Mouse (Mus musculus) testis, adult 2 months (tissue): ENCODE results near the gene Taf3.

ENCODE experiments used
- CTCF ChIP-seq: fragments of 200-500 bp; IDR thresholded peaks from 2 replicates; pipeline ENCODE4 v1.5.1; 2012; ENCODE audit warnings: low read depth, mild to moderate bottlenecking, inconsistent platforms, low read length, moderate library complexity; ENCODE audit not compliant: control insufficient read depth, insufficient read depth, insufficient replicate concordance
- POLR2A ChIP-seq: fragments of 200-500 bp; IDR thresholded peaks from 2 replicates; pipeline ENCODE4 v1.6.1; 2012; ENCODE audit warnings: low read depth, mild to moderate bottlenecking, inconsistent platforms, low read length, moderate library complexity; ENCODE audit not compliant: control insufficient read depth

- TF ChIP-seq CTCF (no peak), POLR2A (no peak)
Observed at GRCm38 (mm10) chr2:10074470-10074869, 26.1 kb upstream of the Taf3 start.
